Mouse (Mus musculus) kidney, adult 18-20 months (tissue): ENCODE data around the gene Nptx1.
A peak's percentile ranks its signal among the peaks of the same experiment; 100 is the strongest.

Source experiments
- DNase-seq: peaks from one replicate; pipeline ENCODE4 v3.0.0; 2021

The Nptx1 gene

GRCm38 (mm10) chr11:119550546-119551335, 3.2 kb upstream of the Nptx1 start:
- no peak for DNase-seq

DNA sequence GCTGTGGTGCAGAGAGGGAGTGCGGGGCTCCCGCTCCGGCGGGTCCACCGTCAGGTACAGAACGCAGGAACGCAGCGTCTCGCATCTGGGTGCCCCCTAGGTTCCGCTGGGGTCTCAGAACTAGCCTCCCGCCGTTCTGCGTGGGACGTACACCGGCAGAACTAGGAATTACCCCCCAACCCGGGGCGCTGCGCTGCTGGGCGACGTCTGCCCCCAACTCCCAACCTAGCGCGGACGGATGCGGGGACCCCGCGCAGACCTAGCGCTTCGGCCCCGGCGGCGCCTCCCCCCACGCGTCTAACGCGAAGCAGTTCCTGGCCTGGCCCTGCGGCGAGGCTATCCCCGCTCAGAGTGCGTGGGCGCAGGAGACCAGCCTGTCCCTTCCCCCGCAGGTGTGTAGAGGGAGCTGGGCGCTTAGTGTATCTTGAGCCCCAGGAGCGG, 1.8 kb upstream of the Nptx1 start:
- DNase-seq, result no peak

DNA sequence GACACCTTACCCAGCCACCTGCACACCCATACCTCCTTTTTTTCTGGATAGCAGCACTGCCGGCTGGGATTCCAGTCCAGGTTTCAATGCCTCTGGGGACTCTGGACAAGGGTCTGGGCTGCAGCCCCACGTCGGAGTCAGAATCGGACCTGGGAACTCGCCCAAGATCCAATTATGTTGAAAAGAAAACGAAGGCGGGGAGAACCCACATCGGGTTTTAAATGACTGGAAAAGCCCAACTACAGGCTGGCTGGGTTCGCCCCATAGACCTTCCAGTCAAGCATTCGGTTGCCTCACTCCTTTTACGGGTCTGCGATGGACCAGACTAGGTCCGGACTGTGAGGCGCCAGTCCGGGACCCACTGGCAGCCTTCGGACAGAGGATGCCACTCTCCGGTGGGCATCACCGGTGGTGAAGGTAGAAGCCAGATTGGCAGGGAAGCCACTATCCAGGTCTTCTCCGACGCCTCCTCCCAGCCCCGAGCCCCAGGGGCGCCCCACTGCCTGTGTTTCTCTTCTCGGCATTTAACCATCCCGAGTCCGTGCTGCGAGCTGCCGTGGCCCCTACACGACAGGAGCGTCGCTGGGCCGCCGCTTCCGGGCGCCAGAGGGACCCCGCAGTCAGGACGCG, 1.3 kb upstream of the Nptx1 start:
- no peak for DNase-seq

- no peak for DNase-seq
Observed at GRCm38 (mm10) chr11:119547951-119548591, 518 bp upstream of the Nptx1 start.

DNA sequence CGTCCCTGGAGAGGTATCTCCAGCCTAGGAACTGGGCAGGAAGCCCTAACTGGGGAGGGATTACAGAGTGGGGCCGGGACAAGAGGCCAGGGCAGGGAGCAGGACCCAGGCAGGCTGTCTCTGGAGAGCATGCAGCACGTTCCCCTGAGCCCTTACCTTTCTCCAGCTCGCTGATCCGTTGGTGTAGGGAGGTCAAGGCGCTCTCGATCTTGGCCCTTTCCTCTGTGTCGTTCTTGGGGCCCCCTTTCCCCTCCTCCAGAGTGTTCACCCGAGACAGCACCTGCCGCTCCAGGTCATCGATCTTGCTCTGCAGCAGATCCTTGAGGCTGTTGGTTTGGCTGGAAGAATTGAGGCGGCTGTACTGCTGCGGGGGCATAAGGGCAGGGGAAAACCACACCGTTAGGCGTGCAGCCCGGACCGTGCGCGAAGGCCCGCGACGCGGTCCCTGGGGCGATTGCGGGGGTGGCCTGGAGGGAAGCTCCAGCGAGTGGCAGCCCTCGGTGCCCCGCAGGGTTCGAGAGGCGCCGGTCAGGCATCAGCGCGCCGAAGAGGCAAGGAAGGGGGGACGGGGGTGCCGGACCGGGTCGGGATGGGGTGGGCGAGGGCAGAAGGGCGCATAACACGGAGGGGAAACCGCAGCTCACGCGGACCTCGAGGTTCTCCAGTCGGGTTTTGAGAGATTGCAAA, 914 bp downstream of the Nptx1 start:
- DNase-seq, result peak; percentile 15

GRCm38 (mm10) chr11:119545741-119546495, 1.6 kb downstream of the Nptx1 start:
- DNase-seq, result no peak

GRCm38 (mm10) chr11:119545281-119545680, 2.3 kb downstream of the Nptx1 start:
- no peak for DNase-seq

DNA sequence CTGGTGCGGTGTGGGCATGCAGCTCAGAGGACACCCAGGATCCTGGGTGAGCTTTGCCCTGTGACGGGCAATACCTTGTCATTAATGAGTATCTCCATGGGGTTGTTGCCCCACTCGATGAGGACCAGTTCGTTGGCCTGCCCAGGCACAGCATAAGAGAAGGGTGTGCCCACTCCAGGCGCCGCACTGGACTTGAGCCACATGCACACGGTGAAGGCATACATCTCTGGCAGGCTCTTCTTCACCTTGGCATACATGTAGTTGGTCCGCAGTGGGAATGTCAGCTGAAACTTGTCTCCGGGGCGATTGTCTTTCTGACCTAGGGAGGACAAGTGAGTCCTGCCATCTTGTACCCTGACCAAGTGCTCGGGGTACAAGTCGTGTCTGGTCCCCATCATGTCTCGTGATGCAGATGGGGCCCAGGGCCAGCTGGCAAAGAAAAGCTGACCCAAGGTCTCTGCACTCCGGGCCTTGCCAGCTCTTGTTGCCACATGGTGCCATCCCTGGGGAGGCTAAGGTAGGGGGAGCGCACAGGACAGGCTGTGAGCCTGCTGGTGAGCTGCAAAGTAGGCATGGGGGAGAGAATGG, 2.9 kb downstream of the Nptx1 start:
- no peak for DNase-seq

- DNase-seq, result no peak
Observed at GRCm38 (mm10) chr11:119543816-119544517, 3.6 kb downstream of the Nptx1 start.

- no peak for DNase-seq
Observed at GRCm38 (mm10) chr11:119542886-119543285, 4.7 kb downstream of the Nptx1 start.

- DNase-seq, result no peak
Observed at GRCm38 (mm10) chr11:119542371-119542770, 5.2 kb downstream of the Nptx1 start.

- no peak for DNase-seq
Observed at GRCm38 (mm10) chr11:119541082-119541481, 6.5 kb downstream of the Nptx1 start.

DNA sequence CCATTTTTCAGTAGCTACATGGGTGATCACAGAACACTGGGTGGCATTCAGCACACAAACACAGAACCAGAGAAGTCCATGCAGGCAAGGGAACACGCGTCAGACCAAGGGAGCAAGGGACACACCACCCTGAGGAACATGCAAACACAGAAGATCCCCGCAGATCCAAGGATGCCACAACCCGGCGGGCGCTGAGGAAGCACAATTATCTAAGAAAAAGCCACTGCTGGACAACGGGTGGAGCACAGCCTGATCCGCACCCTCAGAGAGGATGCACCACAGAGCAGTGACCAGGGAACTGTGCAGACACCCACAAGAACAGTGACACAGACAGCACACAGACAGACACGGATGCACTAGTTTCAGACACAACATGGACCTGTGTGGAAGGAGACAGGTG, 7.0 kb downstream of the Nptx1 start:
- no peak for DNase-seq

DNA sequence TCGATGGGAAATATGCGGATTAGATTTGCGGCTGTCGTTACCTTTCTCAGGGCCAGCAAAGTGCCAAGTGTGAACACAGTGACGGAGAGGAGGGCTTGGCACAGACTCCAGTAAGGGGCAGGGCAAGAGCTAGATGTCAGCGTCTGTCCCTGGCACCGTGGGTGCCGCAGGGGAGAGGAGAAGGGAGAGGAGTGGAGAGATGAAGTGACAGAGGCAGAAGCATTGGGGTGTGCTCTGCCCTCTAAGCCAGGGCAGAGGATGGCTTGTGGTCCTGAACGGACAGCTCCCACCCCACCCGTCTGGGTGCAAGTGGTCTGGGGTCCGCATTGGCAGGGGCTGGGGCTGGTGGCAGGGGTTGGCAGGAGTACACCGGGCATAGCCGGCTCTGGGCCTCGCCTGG, 7.6 kb downstream of the Nptx1 start:
- DNase-seq, result no peak

DNA sequence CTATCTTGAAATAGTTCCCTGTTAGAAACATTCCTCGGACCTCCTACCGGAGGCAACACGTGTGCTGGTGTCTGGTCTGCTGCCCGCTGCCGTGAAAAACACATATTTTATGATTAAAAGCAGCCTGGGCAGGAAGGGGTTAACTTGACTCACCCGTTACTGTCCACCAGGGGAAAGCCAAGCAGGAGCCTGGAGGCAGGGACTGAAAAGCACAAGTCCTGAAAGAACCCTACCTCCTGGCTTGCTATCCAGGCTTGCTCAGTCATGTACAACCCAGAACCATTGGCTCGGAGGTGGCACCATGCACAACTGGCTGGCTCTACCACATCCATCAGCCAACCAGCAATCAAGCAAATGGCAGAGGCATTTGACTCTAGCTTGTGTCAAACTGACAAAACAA, 13.8 kb downstream of the Nptx1 start:
- no peak for DNase-seq

GRCm38 (mm10) chr11:119532460-119532859, 15.1 kb downstream of the Nptx1 start:
- DNase-seq, result no peak

GRCm38 (mm10) chr11:119528930-119529329, 18.6 kb downstream of the Nptx1 start:
- DNase-seq, result no peak

GRCm38 (mm10) chr11:119526068-119526966, 21.2 kb downstream of the Nptx1 start:
- DNase-seq, result no peak

GRCm38 (mm10) chr11:119524545-119524949, 23.0 kb downstream of the Nptx1 start:
- peak; percentile 80 for DNase-seq

DNA sequence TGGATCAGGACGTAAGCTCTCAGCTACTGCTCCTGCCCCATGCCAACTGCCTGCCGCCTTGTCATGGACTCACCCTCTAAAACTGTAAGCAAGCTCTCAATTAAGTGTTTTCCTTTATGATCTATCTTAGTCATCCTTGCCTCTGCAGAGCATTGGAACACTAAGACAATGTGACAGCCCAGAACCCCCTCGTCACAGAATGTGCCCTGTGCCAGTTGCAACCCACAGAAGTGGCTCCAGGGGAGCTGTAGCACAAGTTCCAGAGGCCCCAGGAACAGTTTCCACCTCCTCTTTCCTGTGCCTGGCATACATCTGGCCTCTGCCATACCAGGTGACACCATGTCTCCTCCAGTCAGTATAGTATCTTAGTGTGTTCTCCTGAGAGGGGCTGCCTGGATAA, 24.2 kb downstream of the Nptx1 start:
- DNase-seq, result no peak
